Mouse (Mus musculus) ES-Bruce4 (cell line): Measurements from ENCODE around the gene Arl4d.

ENCODE experiments used
- CTCF ChIP-seq: IDR thresholded peaks from one replicate; pipeline ENCODE4 v1.8.1; 2011; ENCODE audit warnings: low read depth, low read length
- EP300 ChIP-seq: IDR thresholded peaks from 2 replicates; pipeline ENCODE4 v1.6.1; 2011; ENCODE audit warnings: low read depth, low read length; ENCODE audit not compliant: insufficient read depth
- POLR2A ChIP-seq: IDR thresholded peaks from one replicate; pipeline ENCODE4 v1.8.1; 2011; ENCODE audit warnings: low read length; ENCODE audit not compliant: insufficient read depth

DNA sequence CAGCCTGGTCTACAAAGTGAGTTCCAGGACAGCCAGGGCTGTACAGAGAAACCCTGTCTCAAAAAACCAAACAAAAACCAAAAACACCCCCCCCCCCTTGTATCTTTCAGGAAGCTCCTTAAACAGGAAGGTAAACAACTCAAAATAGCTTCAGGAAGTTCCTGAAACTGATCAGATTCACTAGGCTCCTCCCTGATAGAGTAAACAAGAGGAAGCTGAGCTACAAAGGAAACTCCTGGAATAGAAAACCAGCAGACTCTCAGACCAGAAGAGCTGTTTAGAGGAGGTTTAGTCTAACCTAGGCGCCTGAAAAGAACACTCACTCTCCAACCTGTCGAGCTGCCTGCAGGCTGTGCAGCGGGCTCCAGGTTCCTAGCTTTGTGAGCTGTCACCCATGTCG is 25.6 kb upstream of the Arl4d start:
- TF ChIP-seq POLR2A: no peak
- no peak for TF ChIP-seq CTCF
- TF ChIP-seq EP300: no peak
